Mouse (Mus musculus) hindlimb bud, embryonic 11.5 days (tissue): ENCODE results near the gene Itgb3.

ENCODE experiments used
- DNase-seq: peaks from one replicate; pipeline ENCODE4 v3.0.0-alpha.2; 2012; ENCODE audit warnings: low read depth, low spot score; ENCODE audit errors: extremely low spot score

Itgb3 gene

DNA sequence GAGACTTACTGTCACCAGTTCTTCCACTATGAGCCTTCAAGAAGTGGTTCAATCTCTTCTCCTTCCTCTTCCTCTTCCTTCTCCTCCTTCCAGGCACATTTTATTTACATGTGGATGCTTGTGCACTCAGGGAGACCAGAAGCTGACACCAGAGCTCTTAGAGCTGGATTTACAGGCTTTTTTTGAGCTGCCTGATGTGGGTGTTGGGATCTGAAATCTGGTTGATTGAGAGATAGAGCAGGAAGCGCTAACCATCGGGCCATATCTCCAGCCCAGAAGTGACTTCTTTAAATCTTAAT is 25.5 kb upstream of the Itgb3 start:
- no peak for DNase-seq

DNA sequence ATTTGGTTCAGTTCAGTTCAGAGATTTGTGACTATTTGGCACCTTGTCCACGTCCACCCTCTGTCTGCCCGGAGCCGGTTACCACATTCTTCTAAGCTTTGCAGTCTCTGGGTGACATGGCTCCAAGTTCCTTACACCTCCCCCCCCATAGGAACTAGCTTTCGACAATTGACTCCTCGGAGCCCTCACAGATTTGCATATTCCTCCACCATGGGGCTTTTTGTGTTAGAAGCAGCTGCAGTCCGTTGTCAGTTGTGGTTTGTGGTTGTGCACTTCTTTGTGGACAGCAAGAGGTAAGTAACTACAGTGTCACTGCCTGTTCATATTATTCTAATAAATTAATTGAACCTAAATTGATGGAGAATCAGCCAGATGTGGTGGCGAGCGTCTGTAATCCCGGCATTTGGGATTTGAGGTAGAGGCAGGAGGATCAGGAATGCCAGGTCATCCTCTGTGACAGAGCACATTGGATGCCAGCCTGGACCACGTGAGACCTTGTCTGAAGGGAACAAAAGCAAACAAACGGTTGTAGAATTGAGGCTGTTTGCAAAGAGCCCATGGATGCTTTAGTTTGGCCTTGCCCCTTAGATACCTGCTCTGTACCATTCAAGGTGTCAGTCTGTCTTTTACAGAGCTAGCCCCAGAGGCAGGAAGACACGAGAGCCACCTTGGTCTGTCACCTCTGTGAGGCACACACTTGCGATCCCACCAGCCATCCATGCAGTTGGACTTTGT is 25.0 kb upstream of the Itgb3 start:
- DNase-seq: no peak

DNA sequence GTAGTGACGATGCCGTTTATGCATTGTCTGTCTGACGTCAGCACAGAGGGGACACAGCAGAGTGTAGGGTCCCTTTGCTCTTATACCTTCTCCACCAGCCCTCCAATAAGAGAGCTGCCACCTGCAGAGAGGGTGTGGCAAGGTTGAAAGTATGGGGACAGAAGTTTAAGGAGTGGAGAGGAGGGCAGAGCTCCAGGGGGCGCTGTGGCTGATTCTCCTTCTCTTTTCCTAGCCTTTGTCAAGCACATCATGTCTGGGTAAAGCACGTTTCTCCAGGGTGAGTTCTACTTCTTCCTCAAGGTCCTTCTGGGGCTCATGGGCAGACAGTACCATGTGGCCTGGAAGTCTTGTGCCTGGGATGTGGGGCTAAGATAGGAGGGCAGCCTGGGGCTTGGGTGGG is 22.3 kb upstream of the Itgb3 start:
- DNase-seq: no peak

DNA sequence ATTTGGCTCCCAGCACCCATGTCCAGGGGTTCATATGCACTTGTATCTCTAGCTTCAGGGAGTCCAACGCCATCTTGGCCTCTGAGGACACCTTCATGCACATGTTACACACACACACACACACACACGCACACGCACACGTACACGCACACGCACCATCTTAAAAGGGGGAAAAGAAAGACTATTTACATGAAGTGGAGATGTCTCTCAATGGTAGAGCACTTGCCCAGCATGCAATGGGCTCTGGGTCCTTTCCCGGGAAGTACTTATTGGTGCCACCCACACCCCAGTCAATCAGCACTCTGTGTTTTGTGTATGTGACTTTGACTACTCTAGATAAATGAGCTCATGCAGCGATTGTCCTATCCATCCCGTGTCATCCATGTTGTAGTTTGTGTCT is 19.9 kb upstream of the Itgb3 start:
- no peak for DNase-seq

DNA sequence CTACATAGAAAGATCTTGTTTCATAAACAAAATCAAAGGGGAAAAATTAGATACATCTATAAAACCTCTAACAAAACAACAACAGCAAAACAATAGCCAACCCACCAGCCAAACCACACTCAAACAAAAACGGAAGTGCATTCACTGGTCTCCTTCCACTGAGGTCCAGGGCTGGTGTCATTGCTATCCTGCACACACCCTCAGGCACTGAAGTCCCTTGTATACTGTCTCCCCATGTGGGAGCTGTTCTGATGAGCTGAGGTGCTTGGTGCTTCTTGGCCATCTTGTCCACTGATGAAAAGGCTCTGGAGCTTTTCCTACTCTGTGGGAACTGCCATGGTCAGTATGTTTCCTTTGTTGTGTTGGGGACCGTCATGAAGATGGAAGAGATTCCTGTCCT is 19.3 kb upstream of the Itgb3 start:
- DNase-seq: no peak

DNA sequence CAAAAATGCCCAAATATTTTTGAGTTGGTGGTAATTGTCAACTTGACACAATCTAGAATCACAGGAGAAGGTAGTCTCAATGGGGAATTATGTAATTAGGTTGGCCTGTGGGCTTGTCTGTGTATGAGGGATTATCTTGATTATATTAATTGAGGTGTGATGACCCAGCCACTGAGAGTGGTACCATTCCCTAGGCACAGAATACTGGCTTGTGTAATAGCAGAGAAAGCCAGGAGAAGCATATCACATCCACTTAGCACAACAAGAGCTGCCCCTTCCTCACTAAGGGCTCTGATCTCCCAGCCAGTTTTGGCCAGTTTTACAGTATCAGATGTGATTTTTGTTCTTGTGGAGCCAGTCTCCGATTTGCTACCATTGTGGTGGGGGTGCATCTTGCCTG is 18.2 kb upstream of the Itgb3 start:
- no peak for DNase-seq

DNA sequence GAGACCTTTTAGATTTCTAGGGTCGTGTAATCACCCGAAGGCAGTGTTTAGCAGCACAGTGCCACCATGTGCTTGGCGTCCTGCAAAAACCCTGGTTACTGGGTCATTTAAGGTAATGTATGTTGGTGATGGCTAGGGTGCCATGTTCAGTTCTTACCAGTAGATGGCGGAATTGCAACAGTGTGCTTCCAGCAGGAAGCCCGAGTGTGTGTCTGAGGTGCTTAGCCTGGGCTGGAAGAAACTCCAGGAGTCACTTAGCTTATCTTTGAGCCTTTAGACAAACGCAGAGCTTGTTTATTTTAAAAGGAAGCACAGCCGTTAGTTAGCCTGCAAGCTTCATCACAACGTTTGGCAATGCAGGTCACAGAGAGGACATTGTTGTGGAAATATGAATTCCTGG is 17.7 kb upstream of the Itgb3 start:
- DNase-seq: peak; percentile 78

DNA sequence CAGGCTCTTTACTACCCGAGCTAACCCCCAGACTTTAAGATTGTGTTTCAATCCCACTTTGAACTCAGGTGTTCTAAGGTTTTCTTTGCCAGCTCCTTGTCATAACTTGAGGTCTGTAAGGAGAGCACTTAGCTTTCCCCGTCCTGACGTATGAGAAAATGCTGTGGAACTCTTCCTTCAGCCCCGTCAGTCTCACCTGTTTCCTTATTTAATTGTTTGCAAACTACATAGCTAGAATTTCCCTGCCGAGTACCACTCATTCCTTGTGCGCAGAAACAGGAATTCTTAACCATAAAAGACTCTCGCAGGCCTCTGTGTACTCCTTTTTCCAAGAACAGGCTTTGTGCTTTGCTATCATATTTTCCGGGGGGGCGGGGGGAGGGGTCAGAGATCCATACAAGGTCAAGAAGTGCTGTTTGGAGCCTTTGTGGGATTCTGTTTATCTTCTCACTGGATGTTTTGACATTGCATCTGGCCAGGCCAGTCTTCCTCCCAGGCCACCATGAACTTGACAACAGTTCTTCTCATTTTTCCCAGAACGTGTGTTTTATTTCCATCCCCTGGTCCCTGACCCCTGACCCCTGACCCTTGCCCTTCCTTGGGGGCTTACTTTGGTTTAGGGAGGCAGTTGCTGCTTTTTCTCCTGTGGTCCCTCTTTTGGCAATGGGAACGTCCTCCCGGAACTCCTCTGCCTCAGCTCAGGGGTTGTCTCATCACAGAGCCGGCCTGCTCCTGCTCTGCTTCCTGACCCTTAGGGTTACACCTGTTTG is 15.5 kb upstream of the Itgb3 start:
- no peak for DNase-seq

DNA sequence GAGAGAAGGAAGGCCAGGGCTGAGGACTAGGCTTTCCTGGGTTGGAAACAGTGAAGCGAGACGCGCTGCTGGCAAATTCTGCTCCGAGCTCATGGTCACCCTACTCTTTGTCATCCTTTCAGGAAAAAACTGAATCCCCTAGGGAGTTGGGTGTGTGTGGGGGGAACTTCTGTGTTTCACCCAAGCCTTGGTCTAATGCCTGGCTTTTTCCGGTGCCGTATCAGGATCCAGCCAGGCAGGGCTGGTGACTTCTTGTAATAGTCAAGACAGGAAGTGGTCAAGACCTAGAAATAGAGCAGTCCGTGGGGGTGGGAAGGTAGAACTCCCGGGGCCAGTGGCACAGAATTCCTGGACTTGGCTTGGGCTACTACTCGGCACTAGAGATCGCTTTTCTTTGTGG is 11.4 kb upstream of the Itgb3 start:
- no peak for DNase-seq

DNA sequence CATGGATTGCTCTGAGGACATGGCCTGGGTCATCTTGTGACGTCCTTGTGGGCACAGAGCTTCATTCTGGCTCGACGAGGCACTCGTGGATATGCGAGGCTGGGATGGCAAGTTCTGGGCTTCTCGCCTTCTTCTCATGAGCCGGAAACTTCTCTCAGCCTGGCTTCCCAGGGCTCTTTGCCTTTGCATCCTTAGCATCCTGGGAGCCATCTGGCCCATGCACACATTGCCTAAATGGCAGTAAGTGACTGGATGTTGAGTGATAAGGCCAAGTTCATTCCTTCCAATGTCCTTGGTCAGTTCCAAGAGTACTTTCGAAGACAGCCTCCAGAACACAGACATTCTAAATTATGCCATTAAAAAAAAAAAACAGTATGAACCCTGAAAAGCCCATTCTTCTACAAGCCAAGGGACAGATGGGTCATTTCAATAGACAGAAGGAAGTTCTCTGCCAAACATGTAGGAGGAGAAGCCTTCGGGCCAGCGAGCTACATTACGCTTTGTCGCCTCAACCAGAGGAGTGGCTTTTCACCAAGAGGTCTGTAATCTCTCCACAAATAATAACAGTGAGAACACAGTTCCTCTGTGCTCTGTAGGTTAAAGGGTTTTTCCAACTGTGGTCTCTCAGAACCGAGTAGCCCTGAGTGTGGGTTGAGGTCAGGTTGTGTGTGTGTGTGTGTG is 8.4 kb upstream of the Itgb3 start:
- DNase-seq: no peak

DNA sequence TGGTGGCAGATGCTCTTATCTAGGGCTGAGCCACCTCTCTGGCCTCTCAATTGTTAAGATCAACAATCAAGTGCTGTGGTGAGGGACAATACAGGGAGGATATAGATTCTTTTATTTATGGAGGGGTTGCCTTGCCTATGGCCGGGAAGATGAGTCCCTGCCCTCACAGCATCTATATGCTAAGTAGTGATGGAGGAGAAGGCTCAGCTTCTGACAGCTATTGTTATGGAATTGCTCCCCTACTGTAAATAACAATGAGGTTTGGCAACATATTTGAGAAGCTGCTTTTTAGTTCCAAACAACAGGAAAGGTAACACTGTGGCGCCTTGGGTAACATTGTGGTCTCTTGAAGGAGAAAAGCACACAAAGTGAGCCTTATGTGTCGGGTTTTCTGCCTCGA is 7.1 kb upstream of the Itgb3 start:
- DNase-seq: no peak

DNA sequence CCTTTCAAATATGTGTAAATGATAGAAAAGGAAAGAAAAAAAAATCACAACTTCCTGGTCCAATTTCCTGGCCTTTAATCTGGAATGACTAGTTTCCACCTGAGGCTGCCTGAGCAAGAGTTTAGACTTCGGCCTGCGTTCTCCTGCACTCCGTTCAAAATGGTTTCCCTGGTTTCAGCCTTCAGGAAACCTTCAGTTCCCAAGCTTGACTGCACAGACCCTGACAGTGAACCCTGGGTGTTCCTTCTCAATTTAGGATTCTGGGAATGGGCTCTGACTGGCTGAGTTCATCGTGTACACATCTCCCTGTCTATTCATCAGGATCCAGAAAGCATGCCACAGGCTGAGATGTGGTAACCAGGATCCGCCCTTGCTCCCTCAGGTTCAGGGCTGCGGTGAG is 3.6 kb upstream of the Itgb3 start:
- DNase-seq: no peak

DNA sequence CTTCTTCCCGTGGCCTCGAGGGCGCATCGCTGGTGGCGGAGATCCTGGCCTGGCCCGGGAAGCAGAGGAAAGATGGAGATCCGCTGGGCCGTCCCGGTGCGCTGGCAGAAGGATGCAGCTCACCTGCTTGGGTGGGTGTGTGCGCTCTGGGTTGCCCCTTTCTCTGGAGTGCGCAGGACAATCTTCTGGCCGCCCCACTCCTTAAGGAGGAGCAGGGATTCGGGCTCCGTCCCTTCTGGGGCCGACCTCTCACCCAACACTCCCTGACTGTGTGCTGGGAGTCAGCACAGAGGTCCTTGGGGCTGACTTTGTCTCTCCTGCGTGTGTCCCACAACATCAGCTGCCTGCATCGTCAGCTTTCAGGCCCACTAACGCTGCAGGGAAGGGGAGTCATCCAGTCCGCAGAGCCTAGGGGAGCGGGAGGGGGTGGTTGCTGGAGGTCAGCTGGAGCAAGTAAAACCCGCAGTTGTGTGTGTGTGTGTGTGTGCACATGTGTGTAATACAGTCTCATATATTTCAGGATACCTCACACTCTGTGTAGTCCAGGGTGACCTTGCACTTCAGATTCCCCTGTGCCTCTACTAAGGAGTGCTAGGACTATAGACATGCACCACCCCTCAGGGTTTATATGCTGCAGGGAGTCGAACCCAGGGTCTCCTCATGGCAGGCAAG is 585 bp downstream of the Itgb3 start:
- no peak for DNase-seq

DNA sequence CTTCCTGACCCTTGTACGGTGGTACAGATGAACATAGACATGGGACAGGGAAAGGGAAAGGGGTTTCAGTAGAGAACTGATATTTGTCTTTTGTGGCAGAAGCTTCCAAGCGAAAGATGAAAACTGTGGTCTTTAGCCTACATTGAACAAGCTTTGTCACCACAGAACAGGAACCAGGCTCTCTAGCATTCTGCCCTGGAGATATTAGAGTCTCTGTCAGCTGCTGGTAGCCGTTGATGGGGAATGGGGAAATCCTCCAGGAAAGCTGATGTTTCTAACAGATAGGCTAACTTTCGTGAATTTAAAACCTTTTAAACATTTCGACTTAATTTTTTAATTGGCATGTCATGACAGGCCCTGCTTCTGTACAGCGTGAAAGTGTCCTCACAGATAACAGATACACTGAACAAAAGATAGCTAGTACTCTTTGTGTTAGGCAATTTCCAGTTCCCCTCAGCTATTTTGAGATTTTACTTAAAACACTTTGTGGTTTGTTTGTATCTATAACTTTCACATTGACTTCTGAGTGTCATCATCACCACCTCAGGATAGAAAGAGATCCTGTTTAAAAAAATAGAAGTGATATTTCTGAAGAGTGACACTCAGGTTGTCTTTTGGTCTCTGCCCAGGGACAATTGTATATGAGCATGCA is 1.4 kb downstream of the Itgb3 start:
- no peak for DNase-seq

DNA sequence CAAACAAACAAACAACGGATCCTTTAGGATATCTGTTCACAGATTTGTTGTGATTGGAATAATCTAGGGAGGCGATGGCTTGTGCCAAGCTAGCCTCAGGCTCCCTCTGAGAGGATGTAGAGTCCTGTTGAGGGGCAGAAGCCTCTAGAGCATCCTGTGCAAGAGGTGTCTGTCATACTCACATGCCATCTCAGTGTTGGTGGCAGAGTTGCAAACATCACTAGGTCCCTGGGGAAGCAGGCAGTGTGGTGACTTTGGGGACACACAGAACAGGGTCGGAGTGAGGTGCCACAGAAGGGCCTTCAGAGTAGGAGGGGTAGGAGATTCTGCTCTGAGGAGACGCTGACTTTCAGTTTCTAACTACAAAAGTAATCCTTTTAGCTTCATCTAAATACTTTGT is 1.9 kb downstream of the Itgb3 start:
- no peak for DNase-seq

DNA sequence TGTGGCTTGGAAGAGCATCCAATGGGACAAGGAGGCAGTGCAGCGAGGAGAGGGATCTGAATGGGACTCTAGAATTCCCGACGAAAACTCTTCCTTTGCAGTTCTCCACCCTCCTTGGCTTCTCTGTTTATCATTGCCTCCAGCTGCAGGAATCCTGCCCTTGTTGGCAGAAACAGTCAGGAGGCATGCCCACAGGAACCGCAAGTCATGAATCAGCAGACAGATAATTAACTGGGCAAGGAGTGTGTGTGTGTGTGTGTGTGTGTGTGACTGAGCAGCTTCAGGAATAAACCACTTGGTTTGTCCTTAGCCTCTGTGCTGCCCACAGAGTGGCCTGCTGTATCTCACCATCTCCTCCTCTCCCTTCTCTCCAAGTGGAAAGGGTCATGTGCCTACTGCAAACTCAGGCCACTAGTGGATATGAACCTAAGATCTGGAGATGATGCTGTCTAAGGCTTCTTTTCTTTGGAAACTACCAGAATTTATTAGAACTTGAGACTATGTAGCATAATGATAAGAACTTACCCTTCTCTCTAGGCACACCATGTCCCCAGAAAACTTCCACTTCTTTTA is 3.9 kb downstream of the Itgb3 start:
- no peak for DNase-seq

DNA sequence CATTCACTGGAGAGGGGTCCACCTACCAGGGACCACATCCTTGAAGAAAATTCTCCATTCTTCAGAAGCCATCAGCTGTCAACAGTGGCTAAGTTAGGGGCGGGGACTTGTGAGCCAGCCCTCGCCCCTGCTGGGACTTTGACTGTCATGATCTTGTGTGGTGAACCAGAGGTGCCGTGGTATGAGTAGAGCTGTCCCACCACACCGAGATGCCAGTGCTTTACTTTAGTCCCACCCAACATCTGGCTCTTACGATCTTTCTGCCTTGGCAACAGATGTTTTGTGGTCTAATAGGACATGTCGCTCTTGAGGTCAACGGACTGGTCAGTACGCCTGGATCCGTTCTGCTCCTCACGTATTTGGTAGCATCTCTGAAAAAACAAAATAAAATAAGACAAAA is 5.8 kb downstream of the Itgb3 start:
- no peak for DNase-seq

DNA sequence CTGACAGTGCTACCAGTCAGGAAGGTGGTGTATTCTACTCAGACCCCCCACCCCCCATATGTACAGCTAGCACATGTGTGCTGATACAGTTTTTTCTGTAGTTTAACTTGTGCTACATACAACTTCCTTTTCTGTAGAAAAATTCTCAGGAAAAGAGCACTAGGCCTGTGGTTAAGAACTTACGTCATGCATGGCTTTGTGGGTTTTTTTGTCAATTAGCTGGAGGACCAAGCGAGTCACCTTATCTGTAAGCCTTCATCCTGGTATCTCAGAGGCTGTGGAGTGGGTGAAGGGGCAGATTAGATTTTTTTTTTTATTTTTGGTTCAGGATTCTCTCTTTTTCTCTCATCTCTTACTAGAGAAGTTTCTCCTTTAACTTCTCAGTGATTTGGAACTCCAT is 6.3 kb downstream of the Itgb3 start:
- no peak for DNase-seq

DNA sequence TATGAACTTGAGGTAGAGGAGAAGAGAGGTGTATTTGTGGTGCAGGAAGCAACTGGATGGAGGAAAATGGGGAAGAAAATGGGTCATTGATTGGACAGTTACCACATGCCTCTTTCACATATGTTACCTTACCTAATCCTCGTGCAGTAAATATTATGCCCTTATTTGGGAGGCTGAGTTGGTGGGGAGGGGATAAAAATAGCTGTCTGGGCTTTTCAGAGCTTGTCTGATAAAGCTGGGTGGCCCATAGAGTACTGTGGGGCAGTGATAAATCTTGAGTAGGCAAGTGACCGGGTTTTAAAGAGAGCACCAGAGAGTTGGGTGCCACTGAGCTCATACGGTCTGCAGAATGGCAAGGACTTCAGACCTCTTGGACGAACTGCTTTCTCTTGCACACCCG is 8.4 kb downstream of the Itgb3 start:
- DNase-seq: no peak

DNA sequence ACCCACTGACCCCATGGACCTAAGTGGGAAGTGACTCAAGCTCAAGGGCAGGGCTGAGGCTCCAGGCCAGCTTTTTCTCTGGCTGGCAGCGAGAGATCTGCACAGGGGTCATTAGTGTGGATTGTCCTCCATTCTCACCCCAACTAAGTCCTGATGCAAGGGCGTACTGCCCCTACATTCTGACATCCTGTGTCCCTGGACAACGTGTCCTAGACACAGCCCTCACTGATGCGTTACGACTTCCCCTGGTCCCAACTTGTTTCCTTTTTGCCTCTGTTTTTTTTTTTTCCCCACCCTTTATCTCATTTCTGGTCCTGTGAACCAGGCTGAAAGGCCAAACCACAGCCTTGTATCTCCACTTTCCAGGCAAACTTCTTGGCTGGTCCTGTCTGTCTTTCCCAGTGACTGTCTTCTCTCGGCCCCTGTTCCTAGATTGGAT is 10.9 kb downstream of the Itgb3 start:
- no peak for DNase-seq
